In genomic region chr2:90448967-90449740, GRCm38 (mm10) we compare ENCODE assay signal across 28 mouse cellular contexts. TPM values are rescaled to one million over a fixed set of nuclear protein-coding genes. Genes with fewer than 3 reads are reported as not detected.
A peak's percentile ranks its signal among the peaks of the same experiment; 100 is the strongest.
DNase-seq lines count a peak whose midpoint lies in the region; ATAC-seq and TF ChIP-seq lines count a peak whose summit lies in the region.
"Had no signal": no experiment of that assay in that cellular context is flagged by ENCODE, and none has a peak within 500 bp of the region (broad histone marks: within the 10 kb centered on the region; RNA-seq: fewer than 3 reads in every experiment).

No protein-coding gene starts in this region.

- no peak overlapping the region for H3K4me2 ChIP-seq in kidney, embryonic 16.5 days (replicated peaks; ENCODE audit: low read depth, low read length)
- H3K4me2 ChIP-seq in lung, embryonic 16.5 days (ENCODE audit: low read depth, low read length), result peak overlapping the region; percentile 17; the same call in 1 of the 2 replicates
- H3K4me2 ChIP-seq in forebrain, postnatal 0 days (ENCODE audit: low read depth), result no peak overlapping the region
- H3K4me2 ChIP-seq: heart, embryonic 11.5 days; hindbrain, embryonic 15.5 days; limb, embryonic 12.5 days; liver, embryonic 13.5 days had no signal

- TF ChIP-seq CTCF in left cerebral cortex, adult 2 months (IDR thresholded peaks at IDR 0.05), result no peak
- TF ChIP-seq CTCF in forebrain, postnatal 0 days (IDR thresholded peaks at IDR 0.05; ENCODE audit: low read depth), result no peak

- intact Hi-C loops in left cerebral cortex, adult 2 months (cut with DNase I), result no loop called here
- intact Hi-C loops in left cerebral cortex, postnatal 4 days (cut with DNase I), result no loop called here

- no peak overlapping the region for H3K9ac ChIP-seq in kidney, embryonic 16.5 days (replicated peaks; ENCODE audit: low read length)
- no peak overlapping the region for H3K9ac ChIP-seq in lung, embryonic 16.5 days (ENCODE audit: low read length)
- H3K9ac ChIP-seq in forebrain, postnatal 0 days, result no peak overlapping the region
- H3K9ac ChIP-seq: hindbrain, embryonic 15.5 days; limb, embryonic 12.5 days; liver, embryonic 13.5 days had no signal

- ATAC-seq in kidney, embryonic 16.5 days (ENCODE audit: low FRiP score, low TSS enrichment), result peak; percentile 81
- peak; percentile 90 for ATAC-seq in lung, embryonic 16.5 days (ENCODE audit: low read depth)
- no peak for ATAC-seq in forebrain, postnatal 0 days
- ATAC-seq: activated CD4-positive, CD25-positive, alpha-beta regulatory T cell, adult 4 months; intestine, postnatal 0 days had no signal

- H3K36me3 ChIP-seq in kidney, embryonic 16.5 days (ENCODE audit: insufficient read depth, low read length), result peaks cover 26% of the 10 kb centered on the region
- no peaks in the 10 kb centered on the region for H3K36me3 ChIP-seq in lung, embryonic 16.5 days (ENCODE audit: control insufficient read depth, insufficient read depth, low read length)
- H3K36me3 ChIP-seq in forebrain, postnatal 0 days (ENCODE audit: insufficient read depth), result peaks cover 35% of the 10 kb centered on the region
- H3K36me3 ChIP-seq: limb, embryonic 12.5 days had no signal

- 77% methylated on average over 15 of the region's 15 CpGs for WGBS in kidney, embryonic 16.5 days
- 53% methylated on average over 15 of the region's 15 CpGs for WGBS in lung, embryonic 16.5 days
- WGBS in forebrain, postnatal 0 days, result 89% methylated on average over 15 of the region's 15 CpGs

- no peak overlapping the region for H3K4me3 ChIP-seq in left cerebral cortex, adult 2 months
- H3K4me3 ChIP-seq in kidney, embryonic 16.5 days (ENCODE audit: low read length), result no peak overlapping the region
- H3K4me3 ChIP-seq in lung, embryonic 16.5 days (ENCODE audit: low read length), result no peak overlapping the region
- no peak overlapping the region for H3K4me3 ChIP-seq in forebrain, postnatal 0 days (ENCODE audit: low read depth, low read length)
- H3K4me3 ChIP-seq: forebrain, embryonic 10.5 days; hindbrain, embryonic 15.5 days; limb, embryonic 12.5 days; liver, embryonic 13.5 days; myocyte had no signal

- no peaks in the 10 kb centered on the region for H3K4me1 ChIP-seq in kidney, embryonic 16.5 days (ENCODE audit: insufficient read depth, low read length)
- H3K4me1 ChIP-seq in lung, embryonic 16.5 days (replicated peaks; ENCODE audit: control insufficient read depth, insufficient read depth, low read length), result 0 out of 2 replicates have a peak, but pooled peaks cover 4% of the 10 kb centered on the region
- no peaks in the 10 kb centered on the region for H3K4me1 ChIP-seq in forebrain, postnatal 0 days (ENCODE audit: insufficient read depth)
- H3K4me1 ChIP-seq: forebrain, embryonic 10.5 days; hindbrain, embryonic 15.5 days; limb, embryonic 12.5 days; liver, embryonic 13.5 days had no signal

- 0 out of 2 replicates have a peak overlapping the region, but pooled peaks have one; percentile 18 for H3K27ac ChIP-seq in left cerebral cortex, adult 2 months
- H3K27ac ChIP-seq in kidney, embryonic 16.5 days (ENCODE audit: low read length), result 0 out of 2 replicates have a peak overlapping the region, but pooled peaks have one; percentile 17
- 0 out of 2 replicates have a peak overlapping the region, but pooled peaks have one; percentile 1 for H3K27ac ChIP-seq in lung, embryonic 16.5 days (ENCODE audit: low read length)
- H3K27ac ChIP-seq in forebrain, postnatal 0 days (ENCODE audit: low read depth, low read length), result no peak overlapping the region
- H3K27ac ChIP-seq: forebrain, embryonic 10.5 days; hindbrain, embryonic 15.5 days; limb, embryonic 12.5 days; liver, embryonic 13.5 days had no signal

- no peaks in the 10 kb centered on the region for H3K27me3 ChIP-seq in kidney, embryonic 16.5 days (ENCODE audit: insufficient read depth, low read length)
- no peaks in the 10 kb centered on the region for H3K27me3 ChIP-seq in lung, embryonic 16.5 days (ENCODE audit: control insufficient read depth, insufficient read depth, low read depth, low read length)
- H3K27me3 ChIP-seq in forebrain, postnatal 0 days (ENCODE audit: insufficient read depth, low read length), result no peaks in the 10 kb centered on the region
- H3K27me3 ChIP-seq: hindbrain, embryonic 15.5 days; limb, embryonic 12.5 days; liver, embryonic 13.5 days had no signal

- DNase-seq in left cerebral cortex, adult 2 months (ENCODE audit: extremely low spot score in 1 of 2, low spot score in 2 of 2), result no peak
- DNase-seq in left cerebral cortex, postnatal 4 days, result no peak
- no peak for DNase-seq in cerebellum, postnatal 36 days
- no peak for DNase-seq in cerebellum, adult 18-20 months
- DNase-seq in forebrain, postnatal 0 days, result no peak
- DNase-seq: adrenal gland, postnatal 36 days; B cell, adult 2 months; cerebellum, adult 9-11 months; gastrocnemius, postnatal 36 days; liver, embryonic 13.5 days; midbrain, embryonic 14.5 days; retina, postnatal 1 day had no signal

- H3K9me3 ChIP-seq in kidney, embryonic 16.5 days (ENCODE audit: low read length), result no peaks in the 10 kb centered on the region
- no peaks in the 10 kb centered on the region for H3K9me3 ChIP-seq in lung, embryonic 16.5 days (ENCODE audit: control insufficient read depth, low read length)
- H3K9me3 ChIP-seq in forebrain, postnatal 0 days (ENCODE audit: low read length), result no peaks in the 10 kb centered on the region
- H3K9me3 ChIP-seq: forebrain, embryonic 10.5 days; hindbrain, embryonic 15.5 days; limb, embryonic 12.5 days; liver, embryonic 13.5 days had no signal

RNA-seq across cellular contexts. Expression of gene Olfr1274-ps, which starts 50.7 kb away (rescaled TPM):
- not detected for total RNA-seq in left cerebral cortex, adult 2 months (2021)
- not detected for total RNA-seq in left cerebral cortex, postnatal 4 days (2021)
- not detected in 2 replicates for polyA plus RNA-seq in kidney, embryonic 16.5 days (2015; fragmentation: Nextera tagmentation; extraction: Ambion mirVana)
- polyA plus RNA-seq in lung, embryonic 16.5 days (2015; fragmentation: Nextera tagmentation; extraction: Ambion mirVana), result not detected in 2 replicates
- not detected in 2 replicates for total RNA-seq in forebrain, postnatal 0 days (2014; rRNA removed)
- polyA plus RNA-seq in forebrain, postnatal 0 days (2015; fragmentation: Nextera tagmentation; extraction: Ambion mirVana), result not detected in 2 replicates
- total RNA-seq: adrenal gland, postnatal 36 days; gastrocnemius, postnatal 36 days; heart, postnatal 25 days; left cerebral cortex, adult 8-10 months; megakaryocyte progenitor cell, adult 5-6 weeks; neutrophil, adult 5-6 weeks had no signal
- polyA plus RNA-seq: activated CD4-positive, CD25-positive, alpha-beta regulatory T cell, adult 4 months; forebrain, embryonic 10.5 days; heart, embryonic 11.5 days; hindbrain, embryonic 15.5 days; intestine, postnatal 0 days; limb, embryonic 12.5 days; liver, embryonic 13.5 days; midbrain, embryonic 14.5 days; myocyte; small intestine, adult 2 months; stomach, embryonic 14.5 days; thymus, postnatal 0 days had no signal
